Mouse (Mus musculus): Measurements from ENCODE around the gene Bcat1. TPM values are rescaled to one million over a fixed set of nuclear protein-coding genes. Genes with fewer than 3 reads are reported as not detected.

The Bcat1 gene
- polyA plus RNA-seq, 1 experiment = 20.3 TPM

- Histone ChIP-seq H3K4me1 (ENCODE audit: control insufficient read depth, insufficient read depth, low read length) (no peaks in the 10 kb centered on the region), H3K27ac (ENCODE audit: control insufficient read depth, insufficient read depth, low read depth, low read length, poor library complexity) (no peak overlapping the region), H3K4me3 (replicated peaks; ENCODE audit: control insufficient read depth, low read depth, low read length) (no peak overlapping the region)
- 79% methylated on average over 8 of the region's 8 CpGs for WGBS
- no peak for TF ChIP-seq CTCF (IDR thresholded peaks at IDR 0.05; ENCODE audit: control insufficient read depth, insufficient read depth, low read length)
- no peak for TF ChIP-seq POLR2A (IDR thresholded peaks at IDR 0.05; ENCODE audit: borderline replicate concordance, control insufficient read depth, low read depth, low read length)
These were observed 64.8 kb downstream of the Bcat1 start for GRCm38 (mm10) chr6:145011141-145011540.

GRCm38 (mm10) chr6:145009859-145010818 is 65.8 kb downstream of the Bcat1 start:
- TF ChIP-seq POLR2A (IDR thresholded peaks at IDR 0.05; ENCODE audit: borderline replicate concordance, control insufficient read depth, low read depth, low read length) = no peak
- peak; percentile 44; the same call in 1 of the 2 replicates for TF ChIP-seq CTCF (IDR thresholded peaks at IDR 0.05; ENCODE audit: control insufficient read depth, insufficient read depth, low read length)
- WGBS = 67% methylated on average over 8 of the region's 8 CpGs
- H3K4me3 ChIP-seq (replicated peaks; ENCODE audit: control insufficient read depth, low read depth, low read length) = no peak overlapping the region

GRCm38 (mm10) chr6:145003459-145003858 is 72.5 kb downstream of the Bcat1 start:
- TF ChIP-seq POLR2A (IDR thresholded peaks at IDR 0.05; ENCODE audit: borderline replicate concordance, control insufficient read depth, low read depth, low read length) (no peak), CTCF (IDR thresholded peaks at IDR 0.05; ENCODE audit: control insufficient read depth, insufficient read depth, low read length) (no peak)
- H3K27ac ChIP-seq (ENCODE audit: control insufficient read depth, insufficient read depth, low read depth, low read length, poor library complexity) = no peak overlapping the region
- no peak overlapping the region for H3K4me3 ChIP-seq (replicated peaks; ENCODE audit: control insufficient read depth, low read depth, low read length)
- H3K4me1 ChIP-seq (ENCODE audit: control insufficient read depth, insufficient read depth, low read length) = no peaks in the 10 kb centered on the region; the same call in none of the 2 replicates

More at GRCm38 (mm10) chr6:145009859-145010818, 65.8 kb downstream of the Bcat1 start:
- H3K27ac ChIP-seq (ENCODE audit: control insufficient read depth, insufficient read depth, low read depth, low read length, poor library complexity) = no peak overlapping the region
- H3K4me1 ChIP-seq (ENCODE audit: control insufficient read depth, insufficient read depth, low read length) = no peaks in the 10 kb centered on the region; the same call in 1 of the 2 replicates

GRCm38 (mm10) chr6:145002094-145002936 is 73.7 kb downstream of the Bcat1 start:
- no peak for TF ChIP-seq CTCF (IDR thresholded peaks at IDR 0.05; ENCODE audit: control insufficient read depth, insufficient read depth, low read length)
- TF ChIP-seq POLR2A (IDR thresholded peaks at IDR 0.05; ENCODE audit: borderline replicate concordance, control insufficient read depth, low read depth, low read length) = no peak
- Histone ChIP-seq H3K27ac (ENCODE audit: control insufficient read depth, insufficient read depth, low read depth, low read length, poor library complexity) (no peak overlapping the region), H3K4me1 (ENCODE audit: control insufficient read depth, insufficient read depth, low read length) (no peaks in the 10 kb centered on the region; the same call in none of the 2 replicates), H3K4me3 (replicated peaks; ENCODE audit: control insufficient read depth, low read depth, low read length) (no peak overlapping the region)
- 15% methylated on average over 14 of the region's 14 CpGs for WGBS

GRCm38 (mm10) chr6:145001493-145001892 is 74.5 kb downstream of the Bcat1 start:
- Histone ChIP-seq H3K4me3 (replicated peaks; ENCODE audit: control insufficient read depth, low read depth, low read length) (no peak overlapping the region), H3K27ac (ENCODE audit: control insufficient read depth, insufficient read depth, low read depth, low read length, poor library complexity) (no peak overlapping the region), H3K4me1 (ENCODE audit: control insufficient read depth, insufficient read depth, low read length) (no peaks in the 10 kb centered on the region; the same call in none of the 2 replicates)
- TF ChIP-seq CTCF (IDR thresholded peaks at IDR 0.05; ENCODE audit: control insufficient read depth, insufficient read depth, low read length) = no peak
- no peak for TF ChIP-seq POLR2A (IDR thresholded peaks at IDR 0.05; ENCODE audit: borderline replicate concordance, control insufficient read depth, low read depth, low read length)
- WGBS = 65% methylated on average over 6 of the region's 6 CpGs

- 68% methylated on average over 3 of the region's 3 CpGs for WGBS
- TF ChIP-seq POLR2A (IDR thresholded peaks at IDR 0.05; ENCODE audit: borderline replicate concordance, control insufficient read depth, low read depth, low read length) (no peak), CTCF (IDR thresholded peaks at IDR 0.05; ENCODE audit: control insufficient read depth, insufficient read depth, low read length) (no peak)
- no peak overlapping the region for H3K4me3 ChIP-seq (replicated peaks; ENCODE audit: control insufficient read depth, low read depth, low read length)
These were observed 78.8 kb downstream of the Bcat1 start for GRCm38 (mm10) chr6:144997229-144997628.

GRCm38 (mm10) chr6:144992111-144992510 is 83.9 kb downstream of the Bcat1 start:
- TF ChIP-seq POLR2A (IDR thresholded peaks at IDR 0.05; ENCODE audit: borderline replicate concordance, control insufficient read depth, low read depth, low read length) (no peak), CTCF (IDR thresholded peaks at IDR 0.05; ENCODE audit: control insufficient read depth, insufficient read depth, low read length) (no peak)
- H3K4me3 ChIP-seq (replicated peaks; ENCODE audit: control insufficient read depth, low read depth, low read length) = no peak overlapping the region
- H3K27ac ChIP-seq (ENCODE audit: control insufficient read depth, insufficient read depth, low read depth, low read length, poor library complexity) = no peak overlapping the region
- 67% methylated on average over 3 of the region's 3 CpGs for WGBS
- no peaks in the 10 kb centered on the region for H3K4me1 ChIP-seq (ENCODE audit: control insufficient read depth, insufficient read depth, low read length)

More at GRCm38 (mm10) chr6:144997229-144997628, 78.8 kb downstream of the Bcat1 start:
- Histone ChIP-seq H3K4me1 (ENCODE audit: control insufficient read depth, insufficient read depth, low read length) (no peaks in the 10 kb centered on the region), H3K27ac (ENCODE audit: control insufficient read depth, insufficient read depth, low read depth, low read length, poor library complexity) (no peak overlapping the region)

- no peaks in the 10 kb centered on the region for H3K4me1 ChIP-seq (ENCODE audit: control insufficient read depth, insufficient read depth, low read length)
- H3K4me3 ChIP-seq (replicated peaks; ENCODE audit: control insufficient read depth, low read depth, low read length) = no peak overlapping the region
- no peak overlapping the region for H3K27ac ChIP-seq (ENCODE audit: control insufficient read depth, insufficient read depth, low read depth, low read length, poor library complexity)
- 83% methylated on average over 4 of the region's 4 CpGs for WGBS
- no peak for TF ChIP-seq CTCF (IDR thresholded peaks at IDR 0.05; ENCODE audit: control insufficient read depth, insufficient read depth, low read length)
- TF ChIP-seq POLR2A (IDR thresholded peaks at IDR 0.05; ENCODE audit: borderline replicate concordance, control insufficient read depth, low read depth, low read length) = no peak
These were observed 86.8 kb downstream of the Bcat1 start for GRCm38 (mm10) chr6:144989193-144989592.
